Mouse (Mus musculus) embryonic facial prominence, embryonic 13.5 days (tissue): ENCODE measurements around the gene Mrtfa. TPM values are rescaled to one million over a fixed set of nuclear protein-coding genes. Genes with fewer than 3 reads are reported as not detected.

ENCODE experiments used
- ATAC-seq: fragments of 200-750 bp; cut with Nextera tagmentation; 2 replicates; pipeline ENCODE4 v1.8.0; 2017; ENCODE audit warnings: low read depth; ENCODE audit not compliant: insufficient number of reproducible peaks, insufficient read depth, low FRiP score, low TSS enrichment
- H3K27ac ChIP-seq: fragments of 300-500 bp; sonication (generic); 2 replicates; pipeline ENCODE4 v1.5.1; 2015; ENCODE audit warnings: moderate library complexity, mild to moderate bottlenecking, inconsistent platforms
- H3K27me3 ChIP-seq: fragments of 300-500 bp; sonication (generic); 2 replicates; pipeline ENCODE4 v1.6.1; 2015; ENCODE audit warnings: mild to moderate bottlenecking, inconsistent platforms
- H3K36me3 ChIP-seq: fragments of 300-500 bp; sonication (generic); 2 replicates; pipeline ENCODE4 v1.6.1; 2015; ENCODE audit warnings: mild to moderate bottlenecking, inconsistent platforms
- H3K4me1 ChIP-seq: fragments of 300-500 bp; sonication (generic); 2 replicates; pipeline ENCODE4 v1.6.1; 2015; ENCODE audit warnings: inconsistent platforms
- H3K4me2 ChIP-seq: fragments of 300-500 bp; sonication (generic); 2 replicates; pipeline ENCODE4 v1.6.1; 2015; ENCODE audit warnings: moderate library complexity, mild to moderate bottlenecking, inconsistent platforms
- H3K4me3 ChIP-seq: fragments of 300-500 bp; sonication (generic); 2 replicates; pipeline ENCODE4 v1.5.1; 2015; ENCODE audit warnings: mild to moderate bottlenecking, inconsistent platforms
- H3K9ac ChIP-seq: fragments of 300-500 bp; sonication (generic); 2 replicates; pipeline ENCODE4 v1.6.1; 2015; ENCODE audit warnings: mild to moderate bottlenecking, inconsistent platforms
- H3K9me3 ChIP-seq: fragments of 300-500 bp; sonication (generic); 2 replicates; pipeline ENCODE4 v1.6.1; 2016; ENCODE audit warnings: inconsistent platforms
- WGBS: fragments of 180-500 bp; shearing (Covaris S2); methylation state at CpG from one replicate; pipeline ENCODE4 v1.1.7; 2015; ENCODE audit warnings: mixed read lengths; 5-methylcytosine and 5-hydroxymethylcytosine counted together
- polyA plus RNA-seq: library from polyadenylated mRNA; unstranded; fragments of >200 nt; fragmentation: Nextera tagmentation; extraction: Ambion mirVana; gene quantifications from 2 replicates; pipeline ENCODE4 v1.2.1, GENCODE M21; 2015

Mrtfa gene
- polyA plus RNA-seq, 1 experiment from 2014 or later: 26.5 TPM

DNA sequence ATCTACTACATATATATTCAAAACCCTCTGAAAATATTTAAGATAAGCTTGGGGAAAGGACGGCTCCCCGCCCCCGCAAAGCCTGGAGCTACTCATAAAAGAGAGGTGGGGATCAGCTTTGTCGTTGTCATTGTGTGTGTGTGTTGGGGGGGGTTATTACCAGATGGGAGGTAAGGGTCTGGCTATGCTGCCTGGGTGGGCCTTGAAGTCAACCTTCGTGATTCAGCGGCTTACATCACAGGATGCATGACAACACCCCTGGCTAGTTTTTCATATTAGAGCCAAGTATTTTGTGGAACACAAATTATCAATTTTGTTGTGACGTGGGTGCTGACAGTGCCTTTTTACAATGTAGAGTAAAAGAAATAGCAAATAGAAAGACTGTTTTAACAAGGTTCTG lies 69.6 kb downstream of the Mrtfa start:
- H3K27me3 ChIP-seq: no peaks in the 10 kb centered on the region
- no peak for ATAC-seq
- H3K4me2 ChIP-seq: no peak overlapping the region
- no peak overlapping the region for H3K27ac ChIP-seq
- 67% methylated on average over 7 of the region's 7 CpGs for WGBS
- H3K36me3 ChIP-seq: peaks cover 5% of the 10 kb centered on the region
- H3K9ac ChIP-seq: no peak overlapping the region
- peaks cover 11% of the 10 kb centered on the region; the same call in 1 of the 2 replicates for H3K4me1 ChIP-seq
- no peaks in the 10 kb centered on the region for H3K9me3 ChIP-seq
- no peak overlapping the region for H3K4me3 ChIP-seq

DNA sequence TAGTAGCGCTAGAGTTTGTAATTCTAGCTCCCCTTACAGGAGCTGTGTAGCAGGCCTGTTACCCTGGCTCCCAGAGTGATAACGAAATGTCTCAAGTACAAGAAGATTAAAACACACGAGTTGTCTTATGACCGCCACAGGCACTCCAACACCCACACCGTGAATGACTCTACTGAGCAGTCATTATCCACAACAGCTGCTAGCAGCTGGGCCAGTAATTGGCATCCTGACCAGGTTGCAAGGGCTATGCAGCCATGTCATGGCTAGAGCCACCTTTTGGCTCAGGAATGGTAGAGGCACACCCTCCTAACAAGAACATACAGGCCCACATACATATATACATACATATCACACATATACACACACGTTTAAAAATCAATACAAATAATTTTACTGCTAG lies 70.4 kb downstream of the Mrtfa start:
- peaks cover 11% of the 10 kb centered on the region for H3K36me3 ChIP-seq
- no peak for ATAC-seq

DNA sequence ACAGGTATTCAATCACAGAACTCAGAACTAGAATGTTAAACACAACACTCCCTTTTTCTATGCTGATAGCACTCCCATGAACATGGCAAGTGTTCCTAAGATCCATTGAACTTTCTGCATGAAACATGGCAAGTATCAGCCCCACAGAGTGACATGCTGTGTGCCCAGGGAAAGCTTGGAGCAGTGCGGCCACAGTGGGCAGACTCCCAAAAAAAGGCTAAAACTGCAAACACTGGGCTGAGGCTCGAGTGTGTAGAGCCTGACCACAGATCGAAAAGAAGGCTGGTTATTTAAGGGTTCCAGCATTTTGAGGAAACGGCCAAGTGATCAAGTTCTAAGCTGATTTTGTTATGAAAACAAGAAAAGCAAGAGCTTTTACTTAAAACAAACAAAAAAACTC lies 72.3 kb downstream of the Mrtfa start:
- H3K36me3 ChIP-seq: peaks cover 15% of the 10 kb centered on the region
- WGBS: 79% methylated on average over 4 of the region's 4 CpGs
- H3K27ac ChIP-seq: no peak overlapping the region
- no peaks in the 10 kb centered on the region for H3K9me3 ChIP-seq
- no peaks in the 10 kb centered on the region for H3K27me3 ChIP-seq
- no peak overlapping the region for H3K9ac ChIP-seq
- H3K4me3 ChIP-seq: no peak overlapping the region
- H3K4me1 ChIP-seq: peaks cover 11% of the 10 kb centered on the region; the same call in 1 of the 2 replicates
- ATAC-seq: no peak
- no peak overlapping the region for H3K4me2 ChIP-seq

More for the DNA sequence above, 70.4 kb downstream of the Mrtfa start:
- Histone ChIP-seq H3K27me3 (no peaks in the 10 kb centered on the region), H3K4me2 (no peak overlapping the region), H3K4me3 (no peak overlapping the region), H3K9ac (no peak overlapping the region), H3K9me3 (no peaks in the 10 kb centered on the region), H3K4me1 (peaks cover 11% of the 10 kb centered on the region; the same call in 1 of the 2 replicates), H3K27ac (no peak overlapping the region)
- WGBS: 80% methylated on average over 6 of the region's 6 CpGs

GRCm38 (mm10) chr15:81112589-81112988 lies 78.0 kb downstream of the Mrtfa start:
- Histone ChIP-seq H3K9ac (no peak overlapping the region), H3K27ac (no peak overlapping the region), H3K4me2 (no peak overlapping the region), H3K9me3 (no peaks in the 10 kb centered on the region), H3K4me1 (peaks cover 21% of the 10 kb centered on the region), H3K27me3 (no peaks in the 10 kb centered on the region), H3K4me3 (no peak overlapping the region), H3K36me3 (peaks cover 15% of the 10 kb centered on the region)
- 75% methylated on average over 6 of the region's 6 CpGs for WGBS
- no peak for ATAC-seq

DNA sequence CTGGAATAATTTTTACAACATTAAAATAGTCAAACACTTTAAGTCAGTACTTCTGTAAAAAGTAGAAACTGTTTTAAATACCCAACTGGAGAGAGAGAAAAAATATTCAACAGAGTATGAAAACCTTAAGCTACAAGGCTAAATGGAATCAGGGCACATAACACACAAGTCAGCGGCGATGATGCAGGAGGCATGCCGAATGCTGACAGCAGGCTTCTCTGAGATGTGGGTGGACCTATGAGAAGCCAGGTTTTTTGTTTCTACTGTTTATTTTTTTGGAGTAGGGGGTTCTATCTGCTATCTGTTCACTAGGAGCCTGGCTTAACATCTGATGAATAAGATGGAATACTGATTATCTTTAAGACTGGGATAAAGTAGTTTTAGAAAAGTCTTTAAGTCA lies 80.2 kb downstream of the Mrtfa start:
- Histone ChIP-seq H3K4me3 (no peak overlapping the region), H3K27ac (no peak overlapping the region), H3K4me2 (no peak overlapping the region), H3K36me3 (0 out of 2 replicates have a peak, but pooled peaks cover 6% of the 10 kb centered on the region), H3K9ac (no peak overlapping the region), H3K27me3 (no peaks in the 10 kb centered on the region), H3K9me3 (no peaks in the 10 kb centered on the region), H3K4me1 (peaks cover 37% of the 10 kb centered on the region)
- WGBS: 67% methylated on average over 3 of the region's 3 CpGs
- no peak for ATAC-seq

- no peak overlapping the region for H3K4me2 ChIP-seq
- ATAC-seq: no peak
- H3K4me3 ChIP-seq: no peak overlapping the region
- H3K27me3 ChIP-seq: no peaks in the 10 kb centered on the region
- no peak overlapping the region for H3K9ac ChIP-seq
- H3K27ac ChIP-seq: no peak overlapping the region
- H3K9me3 ChIP-seq: no peaks in the 10 kb centered on the region
- peaks cover 60% of the 10 kb centered on the region for H3K4me1 ChIP-seq
- 52% methylated on average over 10 of the region's 10 CpGs for WGBS
- H3K36me3 ChIP-seq: no peaks in the 10 kb centered on the region
Measured at GRCm38 (mm10) chr15:81105962-81106361, 84.6 kb downstream of the Mrtfa start.

DNA sequence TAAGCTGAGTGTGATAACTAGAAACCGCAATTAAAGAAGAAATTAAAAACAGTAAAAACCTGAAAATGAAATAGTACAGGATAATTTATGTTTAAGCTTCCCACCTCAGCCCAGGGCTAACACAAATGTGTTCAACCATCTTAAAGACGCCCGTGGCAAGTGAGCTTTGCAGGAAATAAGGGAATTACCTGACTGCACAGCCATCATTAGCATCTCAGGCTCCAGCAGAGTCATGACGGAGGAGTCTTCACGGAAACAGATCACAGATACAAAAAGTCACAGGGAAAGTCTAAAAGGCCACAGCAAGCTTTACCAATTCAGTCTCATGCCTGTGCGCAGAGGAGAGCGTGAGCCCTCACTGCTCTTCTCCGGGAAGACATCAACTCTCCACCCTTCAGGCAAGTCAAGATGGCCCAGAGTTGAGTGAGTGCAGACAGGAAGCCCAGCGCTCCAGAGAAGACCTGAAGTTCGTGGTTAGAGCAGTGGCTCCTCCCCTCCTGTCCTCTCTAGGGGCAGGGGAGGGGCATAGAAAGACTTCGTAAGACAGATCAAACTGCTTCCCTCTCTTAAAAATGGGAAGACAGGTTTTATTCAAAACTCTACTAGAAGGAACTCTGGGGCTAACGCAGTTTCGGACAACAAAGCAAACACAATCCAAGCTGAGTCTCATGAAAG lies 85.8 kb downstream of the Mrtfa start:
- ATAC-seq: no peak
- 30% methylated on average over 13 of the region's 13 CpGs for WGBS
- H3K27ac ChIP-seq: no peak overlapping the region
- H3K4me3 ChIP-seq: peak overlapping the region; percentile 11
- H3K36me3 ChIP-seq: no peaks in the 10 kb centered on the region
- H3K4me2 ChIP-seq: peak overlapping the region; percentile 50
- H3K27me3 ChIP-seq: no peaks in the 10 kb centered on the region
- H3K4me1 ChIP-seq: peaks cover 57% of the 10 kb centered on the region
- no peak overlapping the region for H3K9ac ChIP-seq
- H3K9me3 ChIP-seq: no peaks in the 10 kb centered on the region

DNA sequence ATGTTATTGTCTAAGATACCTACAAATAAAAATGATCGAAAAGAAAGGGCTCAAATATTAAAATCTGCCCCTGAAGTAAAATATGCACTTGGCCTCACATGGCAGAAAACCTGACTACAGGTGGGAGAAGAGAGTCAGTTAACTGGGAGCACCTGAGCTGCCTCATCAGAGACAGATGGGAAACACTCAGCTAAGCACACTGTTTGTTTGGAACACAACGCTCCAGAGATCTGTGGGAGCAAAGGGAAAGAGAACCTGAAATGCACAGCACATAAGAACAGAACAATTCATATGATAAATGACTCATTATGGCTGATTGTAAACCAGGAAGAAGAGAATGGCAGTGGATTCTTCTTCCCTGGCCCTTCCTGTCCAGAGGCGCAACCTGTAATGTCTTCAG lies 87.1 kb downstream of the Mrtfa start:
- Histone ChIP-seq H3K27me3 (no peaks in the 10 kb centered on the region), H3K27ac (no peak overlapping the region), H3K4me2 (no peak overlapping the region), H3K36me3 (no peaks in the 10 kb centered on the region), H3K4me1 (peaks cover 48% of the 10 kb centered on the region), H3K9ac (no peak overlapping the region), H3K4me3 (no peak overlapping the region), H3K9me3 (no peaks in the 10 kb centered on the region)
- ATAC-seq: no peak
- 88% methylated on average over 3 of the region's 3 CpGs for WGBS

GRCm38 (mm10) chr15:81102274-81102879 lies 88.2 kb downstream of the Mrtfa start:
- Histone ChIP-seq H3K27ac (no peak overlapping the region), H3K4me2 (no peak overlapping the region), H3K4me3 (no peak overlapping the region), H3K36me3 (no peaks in the 10 kb centered on the region), H3K4me1 (peaks cover 43% of the 10 kb centered on the region), H3K27me3 (no peaks in the 10 kb centered on the region), H3K9ac (no peak overlapping the region), H3K9me3 (no peaks in the 10 kb centered on the region)
- 61% methylated on average over 13 of the region's 13 CpGs for WGBS
- ATAC-seq: no peak

- 65% methylated on average over 5 of the region's 5 CpGs for WGBS
- H3K9me3 ChIP-seq: no peaks in the 10 kb centered on the region
- no peak for ATAC-seq
Measured at GRCm38 (mm10) chr15:81101316-81101715, 89.2 kb downstream of the Mrtfa start.

DNA sequence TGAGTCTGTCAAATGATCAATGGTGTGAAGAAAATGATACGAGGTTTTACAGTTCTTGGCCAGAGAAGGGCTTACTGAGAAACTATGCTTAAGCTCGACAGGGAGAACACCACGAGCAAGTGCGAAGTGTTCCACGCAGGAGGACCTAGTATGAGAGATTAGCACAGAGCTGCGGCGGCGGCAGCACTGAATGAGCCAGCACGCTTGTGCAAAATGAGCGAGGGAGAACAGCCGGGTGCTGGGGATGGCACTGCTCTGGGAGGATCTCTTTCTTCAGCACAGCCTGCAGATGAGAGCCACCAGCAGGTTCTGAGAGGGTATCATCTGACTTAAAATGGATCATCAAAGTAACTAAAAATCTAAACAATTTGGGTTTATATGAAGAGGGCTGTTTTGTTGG lies 91.3 kb downstream of the Mrtfa start:
- Histone ChIP-seq H3K4me3 (no peak overlapping the region), H3K27ac (no peak overlapping the region), H3K27me3 (no peaks in the 10 kb centered on the region), H3K36me3 (no peaks in the 10 kb centered on the region), H3K9ac (no peak overlapping the region), H3K4me2 (no peak overlapping the region), H3K4me1 (peaks cover 25% of the 10 kb centered on the region), H3K9me3 (no peaks in the 10 kb centered on the region)
- ATAC-seq: no peak
- 85% methylated on average over 11 of the region's 11 CpGs for WGBS

More at GRCm38 (mm10) chr15:81101316-81101715, 89.2 kb downstream of the Mrtfa start:
- Histone ChIP-seq H3K27ac (no peak overlapping the region), H3K4me1 (peaks cover 44% of the 10 kb centered on the region), H3K9ac (no peak overlapping the region), H3K27me3 (no peaks in the 10 kb centered on the region), H3K4me2 (no peak overlapping the region), H3K36me3 (no peaks in the 10 kb centered on the region), H3K4me3 (no peak overlapping the region)

DNA sequence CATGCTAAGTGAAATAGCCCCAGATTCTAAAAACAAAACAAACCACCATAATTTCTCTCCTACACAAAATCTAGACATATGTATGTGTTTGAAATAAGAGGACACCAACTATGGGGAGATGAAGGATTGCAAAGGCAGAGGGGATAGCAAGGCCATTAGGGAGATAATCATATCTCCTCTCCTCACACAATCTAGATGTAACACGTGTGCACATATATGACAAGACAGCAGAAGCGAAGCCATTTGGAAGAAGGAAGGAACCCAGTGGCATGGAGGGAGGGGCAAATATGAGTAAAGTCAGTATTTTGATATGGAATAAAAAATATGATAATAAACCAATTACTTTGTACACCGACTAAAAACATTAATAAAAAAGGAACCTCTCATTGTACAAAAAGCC lies 91.9 kb downstream of the Mrtfa start:
- Histone ChIP-seq H3K36me3 (no peaks in the 10 kb centered on the region), H3K9ac (no peak overlapping the region), H3K4me3 (no peak overlapping the region), H3K27ac (no peak overlapping the region), H3K9me3 (no peaks in the 10 kb centered on the region), H3K4me2 (no peak overlapping the region), H3K27me3 (no peaks in the 10 kb centered on the region), H3K4me1 (peaks cover 22% of the 10 kb centered on the region)
- no peak for ATAC-seq
- WGBS: 92% methylated on average over 3 of the region's 3 CpGs
